Mouse (Mus musculus) neural tube, embryonic 13.5 days (tissue): ENCODE data around the gene Msl1. TPM values are rescaled to one million over a fixed set of nuclear protein-coding genes. Genes with fewer than 3 reads are reported as not detected.

Source experiments
- ATAC-seq: fragments of 200-750 bp; cut with Nextera tagmentation; 2 replicates; pipeline ENCODE4 v1.8.0; 2017; ENCODE audit warnings: low read depth, mild to moderate bottlenecking, moderate TSS enrichment, moderate library complexity
- H3K27ac ChIP-seq: fragments of 300-500 bp; sonication (generic); replicated peaks from 2 replicates; pipeline ENCODE4 v1.5.1; 2015; ENCODE audit warnings: moderate library complexity, mild to moderate bottlenecking, inconsistent platforms
- H3K27me3 ChIP-seq: fragments of 300-500 bp; sonication (generic); 2 replicates; pipeline ENCODE4 v1.6.1; 2015; ENCODE audit warnings: mild to moderate bottlenecking, inconsistent platforms
- H3K36me3 ChIP-seq: fragments of 300-500 bp; sonication (generic); 2 replicates; pipeline ENCODE4 v1.6.1; 2015; ENCODE audit warnings: mild to moderate bottlenecking, inconsistent platforms
- H3K4me1 ChIP-seq: fragments of 300-500 bp; sonication (generic); replicated peaks from 2 replicates; pipeline ENCODE4 v1.6.1; 2015; ENCODE audit warnings: inconsistent platforms
- H3K4me2 ChIP-seq: fragments of 300-500 bp; sonication (generic); 2 replicates; pipeline ENCODE4 v1.6.1; 2015; ENCODE audit warnings: inconsistent platforms, mild to moderate bottlenecking, moderate library complexity
- H3K4me3 ChIP-seq: fragments of 300-500 bp; sonication (generic); 2 replicates; pipeline ENCODE4 v1.5.1; 2015; ENCODE audit warnings: mild to moderate bottlenecking, inconsistent platforms
- H3K9ac ChIP-seq: fragments of 300-500 bp; sonication (generic); 2 replicates; pipeline ENCODE4 v1.6.1; 2015; ENCODE audit warnings: moderate library complexity, mild to moderate bottlenecking, inconsistent platforms
- H3K9me3 ChIP-seq: fragments of 300-500 bp; sonication (generic); 2 replicates; pipeline ENCODE4 v1.6.1; 2016; ENCODE audit warnings: inconsistent platforms
- WGBS: fragments of 180-500 bp; shearing (Covaris S2); methylation state at CpG from one replicate; pipeline ENCODE4 v1.1.7; 2015; 5-methylcytosine and 5-hydroxymethylcytosine counted together
- polyA plus RNA-seq: library from polyadenylated mRNA; unstranded; fragments of >200 nt; fragmentation: Nextera tagmentation; extraction: Ambion mirVana; gene quantifications from 2 replicates; pipeline ENCODE4 v1.2.1, GENCODE M21; 2015

Msl1 gene
- polyA plus RNA-seq, 1 experiment from 2014 or later: 33.2 TPM

GRCm38 (mm10) chr11:98773635-98774295 lies 21.6 kb upstream of the Msl1 start:
- Histone ChIP-seq H3K4me2 (peak overlapping the region; percentile 78), H3K4me3 (peak overlapping the region; percentile 40), H3K9ac (peak overlapping the region; percentile 64), H3K9me3 (no peaks in the 10 kb centered on the region), H3K36me3 (peaks cover 29% of the 10 kb centered on the region), H3K4me1 (peaks cover 62% of the 10 kb centered on the region), H3K27ac (no peak overlapping the region), H3K27me3 (no peaks in the 10 kb centered on the region)
- ATAC-seq: peak; percentile 54
- WGBS: 1% methylated on average over 37 of the region's 37 CpGs

- peaks cover 19% of the 10 kb centered on the region for H3K36me3 ChIP-seq
- whole genome bisulfite sequencing: 1% methylated on average over 22 of the region's 22 CpGs
- peaks cover 54% of the 10 kb centered on the region for H3K4me1 ChIP-seq
- ATAC-seq: peak; percentile 34; the same call in 1 of the 2 replicates
- peak within 1 kb of the TSS; percentile 64 for H3K9ac ChIP-seq
- no peaks in the 10 kb centered on the region for H3K9me3 ChIP-seq
- no peaks in the 10 kb centered on the region for H3K27me3 ChIP-seq
- H3K4me3 ChIP-seq: peak within 1 kb of the TSS; percentile 40
- peak within 1 kb of the TSS; percentile 67 for H3K27ac ChIP-seq
- H3K4me2 ChIP-seq: peak within 1 kb of the TSS; percentile 78
Observed at GRCm38 (mm10) chr11:98774582-98775347, 20.6 kb upstream of the Msl1 start, which contains the start of gene Nr1d1. Gene Nr1d1, minus strand, starts transcription at chr11:98775333.

- H3K4me3 ChIP-seq: peak overlapping the region; percentile 40
- peak; percentile 86 for ATAC-seq
- peak overlapping the region; percentile 78 for H3K4me2 ChIP-seq
- peak overlapping the region; percentile 67 for H3K27ac ChIP-seq
- no peaks in the 10 kb centered on the region for H3K27me3 ChIP-seq
- no peaks in the 10 kb centered on the region for H3K9me3 ChIP-seq
- WGBS: 3% methylated on average over 15 of the region's 15 CpGs
- H3K9ac ChIP-seq: peak overlapping the region; percentile 64
- H3K4me1 ChIP-seq: peaks cover 54% of the 10 kb centered on the region
- H3K36me3 ChIP-seq: peaks cover 11% of the 10 kb centered on the region
Observed at GRCm38 (mm10) chr11:98775348-98776051, 19.8 kb upstream of the Msl1 start.

DNA sequence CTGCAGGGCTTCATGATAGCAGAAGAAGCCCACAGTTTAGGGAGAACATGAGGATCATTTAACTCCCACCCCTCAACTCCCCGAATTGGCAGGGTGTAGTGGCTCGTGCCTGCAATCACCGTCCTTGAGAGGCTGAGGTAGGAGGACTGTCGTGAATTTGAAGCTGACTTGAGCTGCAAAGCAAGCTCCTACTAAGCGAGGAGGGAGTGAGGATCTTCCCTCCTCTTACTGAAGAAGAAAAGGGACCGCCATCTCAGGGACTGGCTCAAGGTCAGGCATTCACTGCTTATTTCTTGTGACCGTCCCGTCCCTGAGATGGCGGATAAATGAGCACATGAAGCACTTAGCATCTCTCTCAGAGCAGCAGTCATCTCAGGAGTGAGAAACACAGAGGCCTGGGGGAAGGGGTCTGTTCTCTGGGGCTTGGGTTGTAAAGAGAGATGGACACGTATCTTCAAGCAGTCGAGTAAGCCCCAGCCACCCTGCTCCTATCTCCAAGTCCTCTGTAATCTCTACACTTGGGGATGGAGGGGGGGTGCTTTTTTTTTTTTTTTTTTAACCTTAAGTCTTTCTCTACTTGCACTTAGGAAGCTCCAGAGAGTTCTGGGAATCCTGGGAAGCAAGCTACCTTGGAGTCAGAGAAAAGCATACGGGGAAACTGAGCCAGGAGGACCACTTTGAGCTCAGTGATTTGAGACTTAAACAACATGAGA lies 19.1 kb upstream of the Msl1 start:
- ATAC-seq: no peak
- H3K4me2 ChIP-seq: peak overlapping the region; percentile 78
- H3K27ac ChIP-seq: peak overlapping the region; percentile 67
- peak overlapping the region; percentile 40; the same call in 1 of the 2 replicates for H3K4me3 ChIP-seq
- H3K9ac ChIP-seq: peak overlapping the region; percentile 50
- H3K9me3 ChIP-seq: no peaks in the 10 kb centered on the region
- H3K27me3 ChIP-seq: no peaks in the 10 kb centered on the region
- WGBS: 42% methylated on average over 12 of the region's 12 CpGs
- H3K36me3 ChIP-seq: peaks cover 4% of the 10 kb centered on the region
- H3K4me1 ChIP-seq: peaks cover 54% of the 10 kb centered on the region

GRCm38 (mm10) chr11:98776843-98777590 lies 18.3 kb upstream of the Msl1 start:
- Histone ChIP-seq H3K4me2 (no peak overlapping the region), H3K27ac (peak overlapping the region; percentile 67), H3K4me1 (peaks cover 60% of the 10 kb centered on the region), H3K27me3 (no peaks in the 10 kb centered on the region), H3K4me3 (no peak overlapping the region), H3K9ac (peak overlapping the region; percentile 51), H3K9me3 (no peaks in the 10 kb centered on the region), H3K36me3 (no peaks in the 10 kb centered on the region)
- WGBS: 16% methylated on average over 9 of the region's 9 CpGs
- no peak for ATAC-seq

DNA sequence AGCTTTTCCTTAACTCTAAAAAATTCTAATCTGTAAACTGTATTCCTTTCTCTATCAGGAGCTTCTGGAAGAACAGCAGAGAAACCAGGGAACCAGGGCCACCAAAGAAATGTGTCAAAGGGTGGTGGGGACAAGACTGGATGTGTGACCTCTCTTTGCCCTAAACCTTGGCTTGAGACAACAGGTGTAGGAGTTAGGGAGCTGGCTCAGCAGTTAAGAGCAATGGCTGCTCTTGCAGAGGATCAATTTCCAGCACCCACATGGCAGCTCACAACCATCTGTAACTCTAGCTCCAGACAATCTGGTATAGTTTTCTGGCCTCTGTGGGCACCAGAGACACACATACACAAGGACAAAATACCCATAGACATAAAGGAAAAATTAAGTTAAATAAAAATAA lies 17.4 kb upstream of the Msl1 start:
- no peak for ATAC-seq
- 0 out of 2 replicates have a peak overlapping the region, but pooled peaks have one; percentile 35 for H3K27ac ChIP-seq

GRCm38 (mm10) chr11:98781851-98782512 lies 13.3 kb upstream of the Msl1 start:
- 20% methylated on average over 13 of the region's 14 CpGs for WGBS
- peak overlapping the region; percentile 59 for H3K9ac ChIP-seq
- H3K4me2 ChIP-seq: peak overlapping the region; percentile 49

More for the DNA sequence above, 17.4 kb upstream of the Msl1 start:
- H3K4me3 ChIP-seq: no peak overlapping the region
- no peak overlapping the region for H3K4me2 ChIP-seq
- H3K4me1 ChIP-seq: peaks cover 62% of the 10 kb centered on the region
- H3K36me3 ChIP-seq: no peaks in the 10 kb centered on the region
- H3K27me3 ChIP-seq: no peaks in the 10 kb centered on the region
- no peak overlapping the region for H3K9ac ChIP-seq
- no peaks in the 10 kb centered on the region for H3K9me3 ChIP-seq

GRCm38 (mm10) chr11:98782651-98783235 lies 12.6 kb upstream of the Msl1 start:
- H3K4me3 ChIP-seq: peak overlapping the region; percentile 17

More at GRCm38 (mm10) chr11:98781851-98782512, 13.3 kb upstream of the Msl1 start:
- no peaks in the 10 kb centered on the region for H3K36me3 ChIP-seq
- H3K4me1 ChIP-seq: peaks cover 61% of the 10 kb centered on the region
- no peak for ATAC-seq
- no peaks in the 10 kb centered on the region for H3K9me3 ChIP-seq
- no peaks in the 10 kb centered on the region for H3K27me3 ChIP-seq
- H3K27ac ChIP-seq: peak overlapping the region; percentile 85
- no peak overlapping the region for H3K4me3 ChIP-seq

GRCm38 (mm10) chr11:98783236-98783696 lies 12.1 kb upstream of the Msl1 start:
- H3K36me3 ChIP-seq: no peaks in the 10 kb centered on the region
- H3K4me1 ChIP-seq: peaks cover 61% of the 10 kb centered on the region
- H3K27me3 ChIP-seq: no peaks in the 10 kb centered on the region
- 1% methylated on average over 20 of the region's 20 CpGs for WGBS
- peak; percentile 38; the same call in 1 of the 2 replicates for ATAC-seq
- H3K27ac ChIP-seq: peak overlapping the region; percentile 85
- H3K4me3 ChIP-seq: peak overlapping the region; percentile 17
- peak overlapping the region; percentile 49 for H3K4me2 ChIP-seq
- peak overlapping the region; percentile 59 for H3K9ac ChIP-seq
- H3K9me3 ChIP-seq: no peaks in the 10 kb centered on the region

More at GRCm38 (mm10) chr11:98782651-98783235, 12.6 kb upstream of the Msl1 start:
- Histone ChIP-seq H3K9me3 (no peaks in the 10 kb centered on the region), H3K4me1 (peaks cover 60% of the 10 kb centered on the region), H3K27ac (peak overlapping the region; percentile 85), H3K36me3 (no peaks in the 10 kb centered on the region), H3K4me2 (peak overlapping the region; percentile 49), H3K9ac (peak overlapping the region; percentile 59), H3K27me3 (no peaks in the 10 kb centered on the region)
- ATAC-seq: no peak
- 3% methylated on average over 17 of the region's 17 CpGs for WGBS

DNA sequence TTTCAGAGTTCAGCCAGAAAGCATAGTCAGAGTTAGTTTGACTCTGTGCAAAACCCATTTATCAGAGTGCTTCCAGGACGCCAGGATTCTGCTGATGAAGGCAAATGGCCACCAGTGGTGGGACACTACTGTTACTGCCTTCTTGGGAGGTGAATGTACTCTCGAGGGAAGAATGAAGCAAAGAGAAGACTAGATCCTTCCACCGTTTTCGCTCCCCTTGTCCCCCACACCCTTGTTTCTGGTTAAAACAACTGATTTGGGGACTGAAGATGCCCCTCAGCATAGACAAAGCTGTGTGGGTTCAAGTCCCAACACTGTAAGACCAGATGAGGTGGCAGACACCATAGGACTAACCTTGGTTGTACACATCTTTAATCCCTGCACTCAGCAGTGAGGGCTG lies 11.2 kb upstream of the Msl1 start:
- H3K4me1 ChIP-seq: peaks cover 69% of the 10 kb centered on the region

More for the DNA sequence above, 11.2 kb upstream of the Msl1 start:
- no peaks in the 10 kb centered on the region for H3K36me3 ChIP-seq
- WGBS: 67% methylated on average over 4 of the region's 4 CpGs
- ATAC-seq: no peak
- no peak overlapping the region for H3K4me3 ChIP-seq
- no peaks in the 10 kb centered on the region for H3K9me3 ChIP-seq
- H3K9ac ChIP-seq: no peak overlapping the region
- H3K27ac ChIP-seq: peak overlapping the region; percentile 85; the same call in 1 of the 2 replicates
- H3K27me3 ChIP-seq: no peaks in the 10 kb centered on the region
- H3K4me2 ChIP-seq: no peak overlapping the region
